Mouse (Mus musculus): Measurements from ENCODE around the gene Snrnp48. TPM values are rescaled to one million over a fixed set of nuclear protein-coding genes. Genes with fewer than 3 reads are reported as not detected.

Gene Snrnp48
- 39.0 and 40.0 TPM in 2 replicates for polyA plus RNA-seq (2016; fragmentation: Nextera tagmentation; extraction: Ambion mirVana)

DNA sequence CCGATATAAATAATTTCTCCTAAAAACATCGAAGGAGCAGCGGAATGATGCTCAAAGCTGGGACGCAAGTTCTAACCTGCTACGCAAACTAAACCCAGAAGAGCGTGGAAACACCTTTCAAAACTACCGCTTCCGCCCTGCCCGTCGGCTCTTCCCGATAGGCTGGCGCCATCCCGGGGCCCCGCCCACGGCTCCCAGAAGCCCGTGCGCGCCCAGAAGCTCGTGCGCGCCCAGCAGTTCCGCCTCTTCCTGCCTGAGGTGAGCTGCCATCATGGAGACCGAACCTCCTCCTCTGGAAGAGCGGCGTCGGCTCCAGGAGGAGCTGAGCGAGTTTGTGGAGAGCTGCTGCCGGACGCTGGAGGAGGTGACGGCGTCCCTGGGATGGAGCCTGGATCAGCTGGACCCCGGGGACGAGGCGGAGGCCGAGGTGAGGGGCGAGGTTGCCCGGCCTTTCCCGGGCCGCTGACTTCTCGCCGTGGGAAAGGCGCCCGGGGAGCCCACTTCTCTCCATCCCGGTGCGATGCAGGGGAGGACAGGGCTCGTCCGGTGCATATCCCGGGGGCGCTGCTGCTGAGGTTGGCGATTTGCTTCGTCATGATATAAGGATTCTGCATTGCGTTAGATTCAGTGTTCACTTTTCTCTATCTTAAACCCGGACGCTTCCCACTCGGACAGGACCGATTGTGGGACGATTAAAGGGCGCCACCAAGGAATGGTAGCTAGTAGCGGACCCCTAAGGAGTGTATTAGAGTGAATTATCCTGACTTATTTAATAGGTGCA is at the start of gene Snrnp48:
Gene Snrnp48, plus strand, starts transcription at position 237 of the 781 bp plus-strand sequence.
- Histone ChIP-seq H3K27me3 (ENCODE audit: poor library complexity, severe bottlenecking) (no peaks in the 10 kb centered on the region), H3K4me1 (peaks cover 14% of the 10 kb centered on the region), H3K9me3 (no peaks in the 10 kb centered on the region), H3K27ac (peak within 1 kb of the TSS; percentile 93), H3K36me3 (replicated peaks) (peaks cover 23% of the 10 kb centered on the region), H3K4me3 (peak within 1 kb of the TSS; percentile 93)
- under 1% methylated on average over 59 of the region's 59 CpGs for WGBS
- DNase-seq (ENCODE audit: extremely low spot score, low spot score): peak; percentile 85

DNA sequence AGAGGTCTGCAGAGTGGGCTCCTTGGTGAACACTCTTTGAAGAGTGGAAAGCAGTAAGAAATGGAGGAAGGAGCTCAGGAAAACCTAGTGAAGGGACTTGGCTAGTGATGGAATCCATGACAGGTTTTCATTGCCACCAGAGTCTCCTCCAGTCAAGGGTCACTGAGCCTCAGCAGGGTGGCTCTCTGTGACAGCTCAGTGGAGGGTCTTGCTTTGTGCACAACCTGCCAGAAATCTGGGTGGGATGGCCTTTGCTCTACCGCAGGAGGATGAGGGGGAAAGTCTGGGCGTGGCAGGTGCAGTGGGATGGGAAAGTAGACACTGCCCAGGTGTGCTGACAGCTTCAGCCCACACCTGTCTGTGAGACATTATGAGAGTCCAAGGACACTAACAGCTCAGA is 49.2 kb upstream of the Snrnp48 start:
- peak; percentile 56 for DNase-seq (ENCODE audit: extremely low spot score, low spot score)
- 0% methylated on average over 2 of the region's 2 CpGs for WGBS
- Histone ChIP-seq H3K4me1 (peaks cover 44% of the 10 kb centered on the region), H3K4me3 (no peak overlapping the region), H3K36me3 (replicated peaks) (no peaks in the 10 kb centered on the region), H3K27ac (no peak overlapping the region), H3K9me3 (no peaks in the 10 kb centered on the region), H3K27me3 (ENCODE audit: poor library complexity, severe bottlenecking) (peaks cover 76% of the 10 kb centered on the region)

- Histone ChIP-seq H3K36me3 (replicated peaks) (no peaks in the 10 kb centered on the region), H3K27ac (no peak overlapping the region), H3K9me3 (no peaks in the 10 kb centered on the region), H3K4me1 (peaks cover 26% of the 10 kb centered on the region), H3K4me3 (no peak overlapping the region), H3K27me3 (ENCODE audit: poor library complexity, severe bottlenecking) (peaks cover 55% of the 10 kb centered on the region)
- 22% methylated on average over 6 of the region's 6 CpGs for WGBS
- DNase-seq (ENCODE audit: extremely low spot score, low spot score): no peak
Observed at GRCm38 (mm10) chr13:38157635-38158034, 47.1 kb upstream of the Snrnp48 start.

DNA sequence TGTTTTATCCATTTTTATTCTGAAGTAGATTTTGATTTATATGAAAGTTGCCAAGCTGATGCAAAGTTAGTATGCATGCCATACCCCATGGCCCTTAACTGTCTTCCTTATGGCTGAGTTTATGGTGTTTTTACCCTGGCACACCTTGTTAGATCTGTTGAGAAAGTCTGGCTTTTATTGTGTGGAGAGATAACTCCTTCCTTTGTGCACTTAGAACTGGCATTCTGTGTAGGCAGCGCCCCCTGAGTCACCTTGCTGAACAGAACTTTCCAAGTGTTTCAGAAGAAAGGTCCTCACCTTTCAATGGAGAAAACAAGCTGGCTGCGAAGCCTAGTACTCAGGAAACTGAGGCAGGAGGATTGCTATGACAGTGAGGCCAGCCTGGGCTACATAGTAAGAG is 42.7 kb upstream of the Snrnp48 start:
- Histone ChIP-seq H3K27ac (no peak overlapping the region), H3K4me1 (0 out of 2 replicates have a peak, but pooled peaks cover 3% of the 10 kb centered on the region), H3K4me3 (no peak overlapping the region), H3K27me3 (ENCODE audit: poor library complexity, severe bottlenecking) (peaks cover 14% of the 10 kb centered on the region), H3K36me3 (replicated peaks) (no peaks in the 10 kb centered on the region), H3K9me3 (no peaks in the 10 kb centered on the region)
- DNase-seq (ENCODE audit: extremely low spot score, low spot score): no peak
- 68% methylated on average over 2 of the region's 2 CpGs for WGBS

DNA sequence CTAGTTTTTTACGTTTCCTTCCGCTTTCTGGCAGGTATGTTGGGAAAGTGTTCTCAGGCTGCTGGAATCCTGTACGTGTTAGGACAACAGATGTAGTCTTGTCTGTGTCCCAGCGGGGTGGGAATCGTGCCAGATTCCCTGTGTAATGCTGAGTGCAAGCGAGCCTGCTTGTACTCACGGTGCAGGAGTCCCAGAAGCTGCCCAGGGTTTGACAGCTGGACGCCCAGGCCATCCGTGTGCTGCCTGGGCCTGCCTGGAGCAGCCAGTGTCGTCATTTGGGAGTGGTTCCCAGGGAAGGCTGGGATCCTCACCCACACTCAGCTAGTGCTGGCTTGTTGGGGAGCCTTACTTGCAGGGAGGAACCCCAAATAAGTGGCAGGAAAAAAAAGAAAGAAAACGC is 42.1 kb upstream of the Snrnp48 start:
- Histone ChIP-seq H3K9me3 (no peaks in the 10 kb centered on the region), H3K27me3 (ENCODE audit: poor library complexity, severe bottlenecking) (peaks cover 8% of the 10 kb centered on the region), H3K4me1 (0 out of 2 replicates have a peak, but pooled peaks cover 2% of the 10 kb centered on the region), H3K27ac (no peak overlapping the region), H3K4me3 (no peak overlapping the region), H3K36me3 (replicated peaks) (no peaks in the 10 kb centered on the region)
- no peak for DNase-seq (ENCODE audit: extremely low spot score, low spot score)
- WGBS: 65% methylated on average over 11 of the region's 11 CpGs

GRCm38 (mm10) chr13:38164932-38165331 is 39.8 kb upstream of the Snrnp48 start:
- no peak for DNase-seq (ENCODE audit: extremely low spot score, low spot score)
- Histone ChIP-seq H3K27me3 (ENCODE audit: poor library complexity, severe bottlenecking) (no peaks in the 10 kb centered on the region), H3K27ac (no peak overlapping the region), H3K36me3 (replicated peaks) (no peaks in the 10 kb centered on the region), H3K4me1 (no peaks in the 10 kb centered on the region), H3K9me3 (no peaks in the 10 kb centered on the region), H3K4me3 (no peak overlapping the region)
- WGBS: 90% methylated on average over 11 of the region's 11 CpGs

DNA sequence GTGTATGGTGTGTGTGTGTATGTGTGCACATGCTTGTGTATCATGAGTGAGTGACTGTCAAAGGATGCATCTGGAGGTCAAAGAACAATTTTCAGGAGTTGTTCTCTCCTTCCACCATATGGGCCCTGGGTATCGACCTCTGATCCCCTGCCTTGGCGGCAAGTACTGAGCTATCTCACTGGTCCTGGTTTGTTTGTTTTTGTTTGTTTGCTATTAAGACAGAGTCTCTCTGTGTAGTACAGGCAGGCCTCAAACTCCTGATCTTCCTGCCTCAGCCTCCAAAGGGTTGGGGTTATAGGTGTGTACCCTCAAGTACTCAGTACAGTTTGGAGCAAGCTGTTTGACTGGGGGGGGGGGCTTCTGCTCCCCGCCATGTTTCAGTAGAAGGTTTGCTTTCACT is 37.7 kb upstream of the Snrnp48 start:
- 85% methylated on average over 3 of the region's 3 CpGs for WGBS
- Histone ChIP-seq H3K27ac (no peak overlapping the region), H3K4me3 (no peak overlapping the region), H3K27me3 (ENCODE audit: poor library complexity, severe bottlenecking) (no peaks in the 10 kb centered on the region), H3K36me3 (replicated peaks) (no peaks in the 10 kb centered on the region), H3K9me3 (no peaks in the 10 kb centered on the region), H3K4me1 (peaks cover 4% of the 10 kb centered on the region; the same call in 1 of the 2 replicates)
- DNase-seq (ENCODE audit: extremely low spot score, low spot score): no peak

DNA sequence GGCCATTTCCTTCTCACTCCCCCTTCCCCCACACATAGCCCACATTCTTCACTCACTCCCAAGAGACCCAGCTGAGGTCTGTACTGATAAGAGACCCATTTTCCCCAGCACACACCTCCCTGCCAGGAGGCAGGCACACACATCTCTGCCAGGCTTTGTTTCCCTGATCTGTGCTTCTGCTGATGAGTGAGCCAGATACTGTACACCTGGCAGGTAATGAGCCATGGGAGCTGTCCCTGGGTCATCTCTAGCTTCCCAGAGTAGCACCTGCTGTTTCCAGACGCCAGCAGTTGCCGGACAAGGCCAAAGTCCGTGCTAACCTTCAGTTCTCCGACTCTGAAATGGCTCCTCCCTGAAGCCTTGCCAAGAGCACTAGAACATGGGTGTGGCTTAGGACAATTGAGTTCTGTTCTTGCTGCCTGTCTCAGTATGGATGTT is 34.0 kb upstream of the Snrnp48 start:
- H3K9me3 ChIP-seq: no peaks in the 10 kb centered on the region
- H3K27ac ChIP-seq: no peak overlapping the region
- H3K4me3 ChIP-seq: no peak overlapping the region
- H3K36me3 ChIP-seq (replicated peaks): no peaks in the 10 kb centered on the region
- H3K27me3 ChIP-seq (ENCODE audit: poor library complexity, severe bottlenecking): no peaks in the 10 kb centered on the region
- DNase-seq (ENCODE audit: extremely low spot score, low spot score): no peak
- peaks cover 4% of the 10 kb centered on the region; the same call in 1 of the 2 replicates for H3K4me1 ChIP-seq
- 75% methylated on average over 4 of the region's 4 CpGs for WGBS

DNA sequence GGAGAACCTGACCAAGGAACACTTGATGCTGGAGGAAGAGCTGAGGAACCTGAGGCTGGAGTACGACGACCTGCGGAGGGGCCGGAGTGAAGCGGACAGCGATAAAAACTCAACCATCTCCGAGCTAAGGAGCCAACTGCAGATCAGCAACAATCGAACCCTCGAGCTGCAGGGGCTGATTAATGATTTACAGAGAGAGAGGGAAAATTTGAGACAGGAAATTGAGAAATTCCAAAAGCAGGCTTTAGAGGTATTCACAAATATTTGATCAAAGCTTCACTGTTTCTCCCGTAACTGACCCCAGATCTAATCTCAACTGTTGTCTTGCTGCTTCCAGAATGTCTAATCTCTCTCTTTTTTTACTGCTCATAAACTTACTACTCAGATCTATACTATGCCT is 11.3 kb upstream of the Snrnp48 start:
- Histone ChIP-seq H3K9me3 (peaks cover 30% of the 10 kb centered on the region), H3K27ac (no peak overlapping the region), H3K4me3 (no peak overlapping the region), H3K27me3 (ENCODE audit: poor library complexity, severe bottlenecking) (no peaks in the 10 kb centered on the region), H3K36me3 (replicated peaks) (peaks cover 8% of the 10 kb centered on the region; the same call in 1 of the 2 replicates), H3K4me1 (no peaks in the 10 kb centered on the region)
- DNase-seq (ENCODE audit: extremely low spot score, low spot score): no peak
- 91% methylated on average over 10 of the region's 10 CpGs for WGBS

DNA sequence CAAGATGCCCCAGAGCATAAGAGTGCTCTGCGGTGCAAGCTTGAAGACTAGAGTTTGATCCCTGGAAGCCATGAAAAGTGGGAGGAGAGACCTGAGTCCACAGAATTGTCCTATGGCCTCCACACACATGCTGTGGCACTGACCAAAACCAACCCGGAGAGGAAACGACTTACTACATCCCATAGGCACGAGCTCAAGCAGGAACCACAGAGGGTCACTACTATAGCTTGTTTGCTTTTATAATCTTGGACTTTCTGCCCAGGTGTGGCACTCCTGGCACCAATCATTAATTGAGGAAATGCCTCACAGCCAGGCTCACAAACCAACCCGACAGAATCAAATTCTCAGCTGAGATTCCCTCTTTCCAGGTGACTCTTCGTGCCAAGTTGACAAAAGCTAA is 3.3 kb upstream of the Snrnp48 start:
- no peak for DNase-seq (ENCODE audit: extremely low spot score, low spot score)
- Histone ChIP-seq H3K4me3 (no peak overlapping the region), H3K27ac (no peak overlapping the region), H3K27me3 (ENCODE audit: poor library complexity, severe bottlenecking) (no peaks in the 10 kb centered on the region), H3K4me1 (peaks cover 9% of the 10 kb centered on the region), H3K36me3 (replicated peaks) (peaks cover 3% of the 10 kb centered on the region; the same call in 1 of the 2 replicates), H3K9me3 (peaks cover 13% of the 10 kb centered on the region)
- 84% methylated on average over 6 of the region's 6 CpGs for WGBS

GRCm38 (mm10) chr13:38204171-38204570 is 567 bp upstream of the Snrnp48 start:
- Histone ChIP-seq H3K9me3 (no peaks in the 10 kb centered on the region), H3K27me3 (ENCODE audit: poor library complexity, severe bottlenecking) (no peaks in the 10 kb centered on the region), H3K4me3 (peak overlapping the region; percentile 93), H3K4me1 (peaks cover 14% of the 10 kb centered on the region), H3K27ac (0 out of 2 replicates have a peak overlapping the region, but pooled peaks have one; percentile 93), H3K36me3 (replicated peaks) (peaks cover 16% of the 10 kb centered on the region)
- DNase-seq (ENCODE audit: extremely low spot score, low spot score): no peak
- WGBS: 63% methylated on average over 4 of the region's 4 CpGs

GRCm38 (mm10) chr13:38211122-38211521 is 6.4 kb downstream of the Snrnp48 start:
- Histone ChIP-seq H3K4me1 (peaks cover 7% of the 10 kb centered on the region), H3K27ac (no peak overlapping the region), H3K36me3 (replicated peaks) (peaks cover 84% of the 10 kb centered on the region), H3K4me3 (no peak overlapping the region), H3K9me3 (no peaks in the 10 kb centered on the region), H3K27me3 (ENCODE audit: poor library complexity, severe bottlenecking) (no peaks in the 10 kb centered on the region)
- no peak for DNase-seq (ENCODE audit: extremely low spot score, low spot score)
- whole genome bisulfite sequencing: 96% methylated on average over 5 of the region's 5 CpGs

DNA sequence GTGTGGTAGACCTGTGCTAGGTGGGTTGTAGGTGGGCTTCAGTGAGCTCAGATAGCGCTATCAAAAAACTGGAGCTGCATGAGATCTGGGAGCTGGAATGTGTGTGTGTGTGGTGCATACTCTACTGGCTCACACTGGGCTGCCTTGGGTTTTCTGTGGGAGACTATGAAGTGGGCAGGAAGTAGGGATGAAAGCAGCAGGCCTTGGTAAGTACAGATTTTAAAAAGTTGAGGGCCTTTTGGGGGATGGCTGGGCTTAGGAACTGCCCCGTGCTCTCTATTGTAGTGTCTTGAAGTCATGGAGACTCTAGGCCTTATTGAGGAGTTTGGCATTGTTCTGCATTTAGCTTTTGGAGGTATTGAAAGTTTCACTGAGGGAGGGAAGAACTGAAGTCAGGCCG is 13.9 kb downstream of the Snrnp48 start:
- DNase-seq (ENCODE audit: extremely low spot score, low spot score): no peak
- no peak overlapping the region for H3K4me3 ChIP-seq
- peaks cover 99% of the 10 kb centered on the region for H3K36me3 ChIP-seq (replicated peaks)
- no peak overlapping the region for H3K27ac ChIP-seq
- no peaks in the 10 kb centered on the region for H3K4me1 ChIP-seq
- 95% methylated on average over 3 of the region's 3 CpGs for WGBS
- no peaks in the 10 kb centered on the region for H3K27me3 ChIP-seq (ENCODE audit: poor library complexity, severe bottlenecking)
- no peaks in the 10 kb centered on the region for H3K9me3 ChIP-seq
